Mouse (Mus musculus): Measurements from ENCODE around the gene Hoxa5.
A peak's percentile ranks its signal among the peaks of the same experiment; 100 is the strongest.

Hoxa5 gene

GRCm38 (mm10) chr6:52226569-52227257, 22.3 kb upstream of the Hoxa5 start:
- DNase-seq (ENCODE audit: low read depth, low spot score) = no peak

GRCm38 (mm10) chr6:52225612-52226568, 21.5 kb upstream of the Hoxa5 start:
- no peak for DNase-seq (ENCODE audit: low read depth, low spot score)

- DNase-seq (ENCODE audit: low read depth, low spot score) = no peak
Observed at GRCm38 (mm10) chr6:52224895-52225611, 20.7 kb upstream of the Hoxa5 start.

GRCm38 (mm10) chr6:52223939-52224760, 19.8 kb upstream of the Hoxa5 start:
- DNase-seq (ENCODE audit: low read depth, low spot score) = no peak

- no peak for DNase-seq (ENCODE audit: low read depth, low spot score)
Observed at GRCm38 (mm10) chr6:52222729-52223128, 18.3 kb upstream of the Hoxa5 start.

DNA sequence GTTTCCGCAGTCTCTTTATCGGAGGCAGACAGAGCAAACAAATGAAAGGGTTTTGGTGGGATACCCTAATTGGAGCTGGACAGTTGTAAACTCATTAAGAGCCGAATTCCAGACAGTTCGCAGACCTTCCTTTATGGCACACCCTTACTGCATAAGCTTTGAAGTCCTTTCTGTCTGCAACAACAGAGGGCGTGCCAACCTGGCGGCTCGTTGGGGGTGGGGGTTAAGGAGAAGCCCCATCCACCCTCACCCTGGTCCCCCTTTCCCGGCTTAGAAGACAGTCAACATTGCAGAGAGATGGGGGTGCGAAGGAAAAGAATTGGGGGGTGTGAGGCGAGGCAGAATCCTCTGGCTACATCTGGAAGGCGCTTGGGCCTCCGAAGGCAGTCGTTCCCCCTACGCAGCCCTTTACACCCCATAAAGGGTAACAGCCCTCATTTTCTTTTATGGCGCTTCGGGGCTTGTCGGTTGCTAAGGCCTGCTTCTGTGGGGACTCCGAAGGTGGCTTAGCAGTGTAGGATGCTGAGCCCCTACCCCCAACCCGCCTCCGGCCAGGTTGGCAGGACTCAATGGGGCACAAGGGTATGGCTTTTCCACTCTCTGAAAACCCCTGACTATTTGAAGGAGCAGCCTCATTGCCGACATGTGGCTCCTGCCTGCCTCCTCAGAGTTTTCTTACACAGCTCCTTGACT, 17.8 kb upstream of the Hoxa5 start:
- no peak for DNase-seq (ENCODE audit: low read depth, low spot score)

DNA sequence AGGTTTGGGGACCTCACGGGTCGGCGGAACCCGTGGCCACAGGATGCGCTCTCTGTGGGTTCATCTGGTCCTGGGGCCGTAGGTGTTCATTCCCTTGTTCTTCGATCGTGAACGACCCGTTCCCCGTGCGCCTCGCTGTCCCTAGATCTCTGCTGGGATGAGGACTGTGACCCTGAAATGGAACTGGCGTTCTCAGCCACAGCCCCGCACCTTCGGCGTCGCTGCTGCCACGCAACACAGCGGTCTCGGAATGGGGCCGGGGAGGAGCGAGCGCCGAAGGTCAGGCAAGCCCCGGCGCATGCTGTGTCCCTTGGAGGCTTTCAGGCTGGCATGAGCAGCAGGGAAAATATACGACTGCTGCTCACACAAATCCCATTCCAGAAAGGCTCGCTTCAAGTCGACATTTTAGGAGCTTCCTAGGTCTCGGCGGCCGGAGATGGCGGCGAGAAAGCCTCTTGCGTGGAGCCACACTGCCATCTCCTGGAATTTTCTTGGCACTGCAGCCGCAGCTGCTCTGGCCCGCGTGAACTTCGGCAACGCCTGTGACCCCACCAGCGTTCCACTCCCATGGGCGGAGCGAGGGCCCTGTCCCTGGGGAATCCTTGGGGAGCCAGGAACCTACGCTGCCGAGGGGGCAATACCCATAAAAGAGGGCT, 17.1 kb upstream of the Hoxa5 start, which contains the start of gene Hoxa7:
Hoxa7 (minus strand) TSS at position 518 of the 656 bp plus-strand sequence.
- peak; percentile 86 for DNase-seq (ENCODE audit: low read depth, low spot score)

GRCm38 (mm10) chr6:52220865-52221310, 16.5 kb upstream of the Hoxa5 start:
- no peak for DNase-seq (ENCODE audit: low read depth, low spot score)

GRCm38 (mm10) chr6:52220003-52220864, 15.8 kb upstream of the Hoxa5 start:
- DNase-seq (ENCODE audit: low read depth, low spot score) = no peak

DNA sequence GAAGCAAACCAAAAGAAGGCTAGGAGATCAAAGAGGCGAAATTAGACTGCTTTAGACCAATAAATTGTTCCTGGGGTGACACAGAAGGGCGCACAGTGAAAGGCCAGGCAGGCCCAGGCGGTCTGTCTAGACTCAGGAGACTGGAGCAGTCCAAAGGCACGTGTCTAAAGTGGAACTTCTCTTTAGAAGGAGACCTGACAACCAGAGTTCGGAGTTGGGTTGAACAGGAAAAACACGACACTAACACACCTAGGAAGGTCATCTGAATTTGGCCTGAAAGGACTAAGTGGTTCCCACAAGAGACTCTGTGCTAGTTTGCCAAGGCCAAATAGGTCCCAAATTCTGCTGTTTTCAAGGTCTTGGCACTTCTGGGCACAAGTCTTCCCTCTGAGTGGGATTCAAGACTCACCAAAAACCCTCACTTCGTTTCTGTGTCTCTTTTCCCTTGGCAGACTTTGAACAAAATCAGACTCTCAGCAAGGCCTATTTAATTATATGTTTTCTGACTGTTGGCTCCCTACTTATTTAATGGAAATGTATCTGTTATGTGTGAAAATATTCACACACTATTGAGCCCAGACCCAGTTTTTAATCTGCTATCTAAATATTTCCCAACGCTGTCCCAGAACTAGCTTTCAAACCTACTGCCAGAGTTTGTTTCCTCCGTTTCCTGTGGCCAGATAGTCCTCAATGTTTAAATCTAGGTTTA, 15.0 kb upstream of the Hoxa5 start:
- DNase-seq (ENCODE audit: low read depth, low spot score) = no peak

DNA sequence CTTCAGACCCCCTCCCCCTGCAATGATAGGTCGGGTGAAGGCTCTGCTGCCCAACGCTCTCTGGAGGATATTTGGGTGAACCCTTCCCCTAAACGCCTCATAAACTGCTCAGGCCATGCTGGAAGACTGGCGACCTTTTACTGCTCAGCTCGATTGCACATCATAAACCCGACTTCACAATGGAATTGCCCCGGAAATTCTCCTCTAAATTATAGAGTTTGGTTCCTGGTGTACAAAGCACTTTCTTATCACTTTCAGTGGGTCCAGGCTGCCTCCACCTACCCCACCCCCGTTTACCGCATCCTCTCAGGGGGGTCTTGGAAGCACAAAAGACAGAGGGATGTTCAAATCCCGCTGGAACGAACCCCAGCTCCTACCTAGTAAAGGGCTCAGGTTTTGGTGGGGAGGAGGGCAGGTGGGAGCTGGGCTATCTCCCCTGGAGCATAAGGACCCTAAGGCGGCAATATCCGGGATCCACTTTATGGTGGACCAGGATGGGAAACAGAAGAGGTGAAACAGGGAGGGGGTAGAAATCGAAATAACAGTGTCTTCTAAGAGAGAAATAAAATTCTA, 14.3 kb upstream of the Hoxa5 start:
- no peak for DNase-seq (ENCODE audit: low read depth, low spot score)

- DNase-seq (ENCODE audit: low read depth, low spot score) = no peak
Observed at GRCm38 (mm10) chr6:52217895-52218642, 13.7 kb upstream of the Hoxa5 start.

DNA sequence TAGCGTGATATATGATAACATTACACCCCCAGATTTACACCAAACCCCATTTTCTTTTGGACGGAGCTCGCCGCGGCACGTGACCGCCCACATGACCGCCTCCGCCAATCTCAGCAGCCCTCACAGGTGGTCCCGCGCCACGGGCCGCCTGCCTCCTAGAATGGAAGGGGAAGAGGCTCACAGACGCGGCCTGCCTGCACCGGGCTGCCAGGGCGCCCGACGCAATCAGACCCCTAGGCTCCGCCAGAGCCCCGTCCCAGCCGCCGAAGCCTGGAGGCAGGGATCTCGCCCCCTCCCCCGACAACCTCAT, 13.0 kb upstream of the Hoxa5 start:
- no peak for DNase-seq (ENCODE audit: low read depth, low spot score)

DNA sequence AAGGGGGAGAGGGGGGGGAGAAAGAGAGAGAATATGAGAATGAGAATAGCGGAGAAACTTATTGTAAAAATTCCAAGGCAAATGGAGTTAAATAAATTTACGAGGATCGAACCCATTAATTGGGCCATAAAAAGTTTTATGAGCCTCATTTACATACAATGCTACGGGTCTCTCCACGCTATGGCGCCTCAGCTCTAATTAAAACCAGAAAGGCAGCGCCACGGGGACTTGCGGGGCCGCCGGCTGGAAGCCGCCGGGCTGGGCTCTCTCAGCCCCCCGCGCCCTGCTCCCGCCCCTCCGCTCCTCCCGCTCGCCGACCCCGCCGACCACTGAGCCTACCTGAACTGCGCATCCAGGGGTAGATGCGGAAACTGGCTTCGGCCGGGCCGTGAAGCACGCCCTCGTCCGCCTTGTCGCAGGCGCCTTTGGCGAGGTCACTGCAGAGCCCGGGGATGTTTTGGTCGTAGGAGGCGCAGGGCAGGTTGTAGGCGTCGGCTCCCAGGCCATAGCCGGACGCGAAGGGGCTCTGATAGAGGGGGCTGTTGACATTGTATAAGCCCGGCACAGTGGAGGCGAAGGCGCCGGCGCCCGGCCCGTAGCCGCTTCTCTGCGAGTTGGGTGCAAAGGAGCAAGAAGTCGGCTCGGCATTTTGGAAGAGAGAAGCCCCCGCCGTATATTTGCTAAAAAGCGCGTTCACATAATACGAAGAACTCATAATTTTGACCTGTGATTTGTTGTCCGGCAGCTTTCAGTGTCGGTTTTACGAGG, 12.5 kb upstream of the Hoxa5 start:
- DNase-seq (ENCODE audit: low read depth, low spot score) = no peak

DNA sequence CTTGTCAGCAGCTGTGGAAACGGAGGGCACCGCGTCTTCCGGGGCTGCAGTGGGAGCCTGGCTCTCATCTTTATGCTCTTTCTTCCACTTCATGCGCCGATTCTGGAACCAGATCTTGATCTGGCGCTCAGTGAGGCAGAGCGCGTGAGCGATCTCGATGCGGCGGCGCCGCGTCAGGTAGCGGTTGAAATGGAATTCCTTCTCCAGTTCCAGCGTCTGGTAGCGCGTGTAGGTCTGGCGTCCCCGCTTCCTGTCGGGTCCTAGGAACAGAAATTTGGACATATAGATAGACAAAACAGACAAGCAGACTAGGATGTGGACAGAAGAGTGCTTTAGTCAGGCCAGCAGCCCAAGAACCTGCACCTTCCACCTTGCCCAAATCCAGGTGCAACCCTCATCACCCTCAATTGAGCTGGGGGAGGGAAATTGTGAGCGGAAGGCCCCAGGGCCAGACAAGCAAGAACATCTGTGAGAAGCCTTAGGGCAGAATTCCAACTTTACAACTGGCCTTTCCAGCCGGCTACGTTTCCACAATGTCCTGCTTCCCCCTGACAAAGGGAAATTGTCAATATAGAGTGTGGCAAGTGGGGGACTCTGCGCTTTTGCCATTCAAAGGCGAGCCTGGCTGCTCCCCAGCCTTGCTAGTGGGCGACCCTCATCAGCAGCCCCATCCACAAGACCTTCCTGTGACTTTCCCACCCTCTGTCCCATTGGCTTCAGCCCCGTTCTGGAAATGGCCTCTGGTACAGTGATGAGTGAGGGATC, 11.6 kb upstream of the Hoxa5 start:
- DNase-seq (ENCODE audit: low read depth, low spot score) = no peak

DNA sequence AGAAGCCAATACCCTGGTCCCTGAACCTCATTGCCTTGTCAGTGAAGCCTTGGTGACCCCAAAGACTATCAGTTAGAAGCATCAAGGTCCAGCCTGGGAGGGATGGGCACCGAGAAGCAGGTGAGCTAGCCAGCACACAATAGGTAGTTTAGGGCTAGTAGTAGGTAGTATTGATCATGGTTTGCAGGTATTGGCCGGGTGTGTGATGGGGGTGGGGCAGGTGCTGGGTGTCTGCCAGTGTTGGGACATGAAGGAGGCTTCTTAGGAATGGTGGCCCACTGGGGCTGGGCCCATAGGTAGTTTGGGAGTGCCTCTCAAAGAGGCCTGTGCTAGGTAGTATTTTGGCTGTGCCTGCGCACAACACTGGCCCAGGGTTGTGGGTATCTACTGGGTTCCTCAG, 10.7 kb upstream of the Hoxa5 start:
- no peak for DNase-seq (ENCODE audit: low read depth, low spot score)
